Mouse (Mus musculus): Measurements from ENCODE around the gene Stk11ip. TPM values are rescaled to one million over a fixed set of nuclear protein-coding genes. Genes with fewer than 3 reads are reported as not detected.

Stk11ip gene
- total and polyA plus RNA-seq, 2 experiments from 2014 or later, result 16.9 to 32.7 TPM

GRCm38 (mm10) chr1:75557041-75557440 lies 35.7 kb downstream of the Stk11ip start:
- no peaks in the 10 kb centered on the region for H3K27me3 ChIP-seq (ENCODE audit: insufficient read depth, low read length)
- no peak overlapping the region for H3K4me2 ChIP-seq (ENCODE audit: low read depth, low read length, poor library complexity, severe bottlenecking)
- H3K4me3 ChIP-seq (ENCODE audit: low read depth, low read length), result no peak overlapping the region
- H3K9me3 ChIP-seq (ENCODE audit: low read length), result no peaks in the 10 kb centered on the region
- H3K36me3 ChIP-seq (ENCODE audit: insufficient read depth, low read length), result peaks cover 57% of the 10 kb centered on the region
- WGBS, result 94% methylated on average over 7 of the region's 7 CpGs
- H3K27ac ChIP-seq (ENCODE audit: low read depth, low read length), result no peak overlapping the region
- peaks cover 6% of the 10 kb centered on the region for H3K4me1 ChIP-seq (ENCODE audit: insufficient read depth, low read length)
- DNase-seq (ENCODE audit: low spot score) (no peak), ATAC-seq (ENCODE audit: low FRiP score) (no peak)
- TF ChIP-seq CTCF (IDR thresholded peaks at IDR 0.05), result no peak
- H3K9ac ChIP-seq (replicated peaks; ENCODE audit: low read length, poor library complexity, severe bottlenecking), result no peak overlapping the region

DNA sequence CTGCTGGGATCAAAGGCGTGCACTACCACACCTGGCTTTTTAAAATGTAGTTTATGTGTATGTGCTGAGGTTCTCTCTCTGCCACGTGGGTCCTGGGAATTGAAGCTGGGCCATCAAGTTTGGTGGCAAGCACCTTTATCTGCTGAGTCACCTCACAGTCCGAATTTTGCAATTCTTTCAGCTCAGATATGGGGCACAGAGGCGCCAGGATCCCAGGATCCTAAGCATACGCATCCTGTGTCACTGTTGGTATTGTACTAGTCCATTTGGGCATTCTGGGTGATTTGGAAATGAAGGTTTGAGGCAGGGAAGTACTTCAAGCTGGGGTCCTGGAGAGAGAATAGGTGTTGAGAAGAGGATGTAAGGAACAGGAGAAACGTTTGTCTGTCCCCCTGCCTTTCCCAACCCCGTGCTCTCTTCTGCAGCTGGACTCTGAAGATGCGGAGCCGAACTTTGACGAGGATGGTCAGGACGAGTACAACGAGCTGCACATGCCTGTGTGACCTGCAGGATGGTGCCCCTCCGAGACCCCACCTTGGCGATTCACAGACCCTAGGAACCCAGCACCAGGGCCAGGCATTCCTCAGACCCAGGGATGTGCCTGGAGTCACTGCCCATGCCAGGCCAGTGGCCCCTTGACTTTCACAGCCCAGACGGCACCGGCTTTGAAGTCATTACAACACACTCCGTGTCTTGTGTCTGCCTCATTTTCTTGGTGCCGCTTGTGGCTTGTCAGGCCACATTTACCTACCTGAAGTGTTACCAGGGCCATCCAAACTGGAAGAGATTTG lies 37.3 kb downstream of the Stk11ip start:
- WGBS, result 88% methylated on average over 18 of the region's 18 CpGs
- Histone ChIP-seq H3K36me3 (ENCODE audit: insufficient read depth, low read length) (peaks cover 41% of the 10 kb centered on the region), H3K9ac (replicated peaks; ENCODE audit: low read length, poor library complexity, severe bottlenecking) (no peak overlapping the region), H3K27me3 (ENCODE audit: insufficient read depth, low read length) (no peaks in the 10 kb centered on the region), H3K27ac (ENCODE audit: low read depth, low read length) (peak overlapping the region; percentile 60), H3K4me2 (ENCODE audit: low read depth, low read length, poor library complexity, severe bottlenecking) (no peak overlapping the region), H3K9me3 (ENCODE audit: low read length) (no peaks in the 10 kb centered on the region), H3K4me1 (ENCODE audit: insufficient read depth, low read length) (peaks cover 6% of the 10 kb centered on the region), H3K4me3 (ENCODE audit: low read depth, low read length) (no peak overlapping the region)
- DNase-seq (ENCODE audit: low spot score) (no peak), ATAC-seq (ENCODE audit: low FRiP score) (no peak; the same call in 1 of the 2 replicates)
- TF ChIP-seq CTCF (IDR thresholded peaks at IDR 0.05), result no peak

DNA sequence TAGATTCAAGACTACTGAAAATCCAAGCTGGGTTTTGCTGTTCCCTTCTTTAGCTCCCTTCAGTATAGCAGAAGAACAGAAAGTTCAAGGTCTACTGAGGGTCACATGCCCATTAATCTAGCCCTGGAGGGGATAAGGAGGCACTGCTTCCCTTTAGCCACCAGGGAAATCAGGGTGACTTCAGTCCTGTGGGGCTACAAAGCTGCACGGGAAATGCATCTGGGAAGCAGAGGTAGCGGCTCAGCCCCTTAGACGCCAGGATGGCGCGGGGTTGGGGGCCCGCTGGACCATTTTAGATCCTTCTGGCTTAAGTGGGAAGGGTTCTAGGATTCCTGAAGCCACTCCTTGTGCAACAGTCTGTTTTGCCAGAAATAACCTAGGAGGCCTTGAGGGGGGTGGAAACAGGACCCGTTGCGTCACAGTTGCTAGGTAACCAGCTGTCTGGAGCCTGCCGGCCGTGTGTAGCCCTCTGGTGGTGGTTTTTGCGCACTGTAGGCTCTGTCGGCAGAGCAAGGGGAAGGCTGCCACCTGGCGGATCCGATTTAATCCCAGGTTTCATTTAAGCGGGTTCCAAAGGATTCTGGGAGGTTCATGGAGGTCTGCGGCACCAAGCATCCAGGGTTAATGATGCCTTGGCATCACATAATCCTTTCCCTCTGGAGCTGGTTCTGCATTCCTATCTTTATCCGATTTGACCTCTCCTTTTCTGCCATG lies 38.0 kb downstream of the Stk11ip start:
- no peaks in the 10 kb centered on the region for H3K9me3 ChIP-seq (ENCODE audit: low read length)
- H3K27ac ChIP-seq (ENCODE audit: low read depth, low read length), result peak overlapping the region; percentile 60
- peaks cover 34% of the 10 kb centered on the region for H3K36me3 ChIP-seq (ENCODE audit: insufficient read depth, low read length)
- H3K4me1 ChIP-seq (ENCODE audit: insufficient read depth, low read length), result peaks cover 6% of the 10 kb centered on the region
- no peak overlapping the region for H3K4me3 ChIP-seq (ENCODE audit: low read depth, low read length)
- no peaks in the 10 kb centered on the region for H3K27me3 ChIP-seq (ENCODE audit: insufficient read depth, low read length)
- H3K9ac ChIP-seq (replicated peaks; ENCODE audit: low read length, poor library complexity, severe bottlenecking), result 0 out of 2 replicates have a peak overlapping the region, but pooled peaks have one; percentile 39
- ATAC-seq (ENCODE audit: low FRiP score) (peak; percentile 93), DNase-seq (ENCODE audit: low spot score) (peak; percentile 97)
- peak; percentile 100 for TF ChIP-seq CTCF (IDR thresholded peaks at IDR 0.05)
- WGBS, result 3% methylated on average over 17 of the region's 17 CpGs
- H3K4me2 ChIP-seq (ENCODE audit: low read depth, low read length, poor library complexity, severe bottlenecking), result peak overlapping the region; percentile 21

GRCm38 (mm10) chr1:75560206-75560913 lies 39.0 kb downstream of the Stk11ip start:
- Histone ChIP-seq H3K36me3 (ENCODE audit: insufficient read depth, low read length) (peaks cover 24% of the 10 kb centered on the region), H3K27ac (ENCODE audit: low read depth, low read length) (peak overlapping the region; percentile 44), H3K9me3 (ENCODE audit: low read length) (no peaks in the 10 kb centered on the region), H3K4me1 (ENCODE audit: insufficient read depth, low read length) (peaks cover 6% of the 10 kb centered on the region), H3K4me3 (ENCODE audit: low read depth, low read length) (no peak overlapping the region), H3K9ac (replicated peaks; ENCODE audit: low read length, poor library complexity, severe bottlenecking) (no peak overlapping the region), H3K27me3 (ENCODE audit: insufficient read depth, low read length) (no peaks in the 10 kb centered on the region), H3K4me2 (ENCODE audit: low read depth, low read length, poor library complexity, severe bottlenecking) (no peak overlapping the region)
- no peak for DNase-seq (ENCODE audit: low spot score)
- no peak for ATAC-seq (ENCODE audit: low FRiP score)
- 83% methylated on average over 12 of the region's 12 CpGs for WGBS
- no peak for TF ChIP-seq CTCF (IDR thresholded peaks at IDR 0.05)

- ATAC-seq (ENCODE audit: low FRiP score), result no peak
- H3K4me3 ChIP-seq (ENCODE audit: low read depth, low read length), result no peak overlapping the region
- no peak overlapping the region for H3K9ac ChIP-seq (replicated peaks; ENCODE audit: low read length, poor library complexity, severe bottlenecking)
- 45% methylated on average over 4 of the region's 4 CpGs for WGBS
- H3K4me1 ChIP-seq (ENCODE audit: insufficient read depth, low read length), result peaks cover 6% of the 10 kb centered on the region
- H3K9me3 ChIP-seq (ENCODE audit: low read length), result no peaks in the 10 kb centered on the region
- H3K27me3 ChIP-seq (ENCODE audit: insufficient read depth, low read length), result no peaks in the 10 kb centered on the region
- TF ChIP-seq CTCF (IDR thresholded peaks at IDR 0.05), result no peak
- H3K4me2 ChIP-seq (ENCODE audit: low read depth, low read length, poor library complexity, severe bottlenecking), result no peak overlapping the region
- peaks cover 15% of the 10 kb centered on the region for H3K36me3 ChIP-seq (ENCODE audit: insufficient read depth, low read length)
- H3K27ac ChIP-seq (ENCODE audit: low read depth, low read length), result peak overlapping the region; percentile 32; the same call in 1 of the 2 replicates
- DNase-seq (ENCODE audit: low spot score), result peak; percentile 69
Observed at GRCm38 (mm10) chr1:75561221-75561897, 40.0 kb downstream of the Stk11ip start.
